In the genomic region with DNA sequence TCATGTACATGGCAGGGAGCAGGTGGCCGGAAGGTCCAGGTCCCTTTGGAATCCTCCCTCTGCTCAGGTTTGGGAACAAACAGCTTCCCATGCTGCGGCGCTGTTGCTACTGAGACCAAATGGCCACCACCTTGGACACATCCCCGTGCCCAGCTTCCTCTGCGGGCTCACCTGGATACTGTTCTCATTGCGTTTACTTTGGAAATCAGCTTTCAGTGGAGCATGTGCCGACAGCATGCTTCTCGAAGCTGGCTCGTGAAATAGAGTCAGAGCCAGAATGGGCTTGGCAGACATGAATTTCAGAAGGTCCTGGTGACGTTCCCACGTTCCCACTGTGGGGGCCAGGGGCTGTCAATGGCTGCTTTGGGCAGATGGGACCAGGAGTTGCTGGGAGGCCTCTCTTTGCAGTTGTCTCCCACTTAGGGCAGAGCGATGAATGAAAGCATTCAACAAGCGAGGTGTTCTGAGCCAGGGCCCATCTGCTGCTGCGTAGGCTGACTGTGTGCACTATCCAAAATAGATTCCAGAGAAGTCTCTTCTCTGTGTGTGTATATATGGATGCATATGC, we compare ENCODE assay signal across 15 mouse cellular contexts.
A peak's percentile ranks its signal among the peaks of the same experiment; 100 is the strongest.
DNase-seq lines count a peak whose midpoint lies in the region; ATAC-seq and TF ChIP-seq lines count a peak whose summit lies in the region.
"Had no signal": no experiment of that assay in that cellular context is flagged by ENCODE, and none has a peak within 500 bp of the region (broad histone marks: within the 10 kb centered on the region; RNA-seq: fewer than 3 reads in every experiment).

No protein-coding gene starts in this region.

- no peak overlapping the region for H3K4me3 ChIP-seq in layer of hippocampus, adult 2 months
- H3K4me3 ChIP-seq: limb, embryonic 15.5 days; neural tube, embryonic 12.5 days had no signal

- peak; percentile 44 for ATAC-seq in frontal cortex, adult (ENCODE audit: low TSS enrichment)
- no peak for ATAC-seq in erythroid progenitor cell, adult 5-6 weeks (replicated peaks; ENCODE audit: low FRiP score, poor library complexity, severe bottlenecking)

- DNase-seq in frontal cortex, postnatal 25 days (ENCODE audit: low spot score in 2 of 2), result no peak
- DNase-seq in right cerebral cortex, postnatal 10 days (ENCODE audit: low spot score in 2 of 2), result peak; percentile 44 to 60
- DNase-seq in right cerebral cortex, postnatal 25 days, result no peak
- DNase-seq in layer of hippocampus, adult 2 months (ENCODE audit: low spot score in 2 of 2), result peak; percentile 50 to 63
- DNase-seq in lung, adult 18-20 months, result no peak
- DNase-seq: adrenal gland, postnatal 25 days; gastrocnemius, postnatal 36 days; kidney, adult 11 months; kidney, postnatal 14 days; thymus, postnatal 25 days had no signal

- no peak overlapping the region for H3K27ac ChIP-seq in layer of hippocampus, adult 2 months
- H3K27ac ChIP-seq: hindbrain, embryonic 14.5 days; limb, embryonic 15.5 days; neural tube, embryonic 12.5 days had no signal

- TF ChIP-seq CTCF in layer of hippocampus, adult 2 months (conservative IDR thresholded peaks at IDR 0.05), result no peak

Comparison
In these comparisons a context has a peak if more than half of its experiments do, and no peak if none do; other contexts are left out.
1. DNase-seq: peak in right cerebral cortex, postnatal 10 days (2 of 2) and layer of hippocampus, adult 2 months (2 of 2); none in frontal cortex, postnatal 25 days (0 of 2), right cerebral cortex, postnatal 25 days (single experiment) and lung, adult 18-20 months (0 of 2).